20 mouse cellular contexts compared by ENCODE assay signal in genomic region chr8:120823331-120823730, GRCm38 (mm10).
A peak's percentile ranks its signal among the peaks of the same experiment; 100 is the strongest.
DNase-seq lines count a peak whose midpoint lies in the region; ATAC-seq lines count a peak whose summit lies in the region.
"Had no signal": no experiment of that assay in that cellular context is flagged by ENCODE, and none has a peak within 500 bp of the region (broad histone marks: within the 10 kb centered on the region; RNA-seq: fewer than 3 reads in every experiment).

No protein-coding gene starts in this region.

- H3K27ac ChIP-seq in heart, embryonic 12.5 days (ENCODE audit: poor library complexity, severe bottlenecking) = no peak overlapping the region
- H3K27ac ChIP-seq in lung, embryonic 15.5 days = peak overlapping the region; percentile 10; the same call in 1 of the 2 replicates
- no peak overlapping the region for H3K27ac ChIP-seq in embryonic facial prominence, embryonic 13.5 days
- H3K27ac ChIP-seq: embryonic facial prominence, embryonic 15.5 days; heart, embryonic 13.5 days; hindbrain, embryonic 12.5 days; hindbrain, embryonic 15.5 days had no signal

- no peak for DNase-seq in heart, postnatal 10 days
- DNase-seq in lung, postnatal 4 days = no peak
- DNase-seq in ES-CJ7 (ENCODE audit: low read depth, low spot score) = peak; percentile 82
- no peak for DNase-seq in frontal cortex, adult 2 months (ENCODE audit: extremely low spot score in 1 of 2, low spot score in 1 of 2)
- DNase-seq: adrenal gland, postnatal 10 days; adrenal gland, postnatal 36 days; cerebellum, adult 18-20 months; cerebellum, adult 9-10 months; cerebellum, postnatal 14 days; forebrain, postnatal 0 days; gastrocnemius, postnatal 25 days; heart, adult 18-20 months had no signal

- no peak overlapping the region for H3K4me3 ChIP-seq in heart, embryonic 12.5 days
- no peak overlapping the region for H3K4me3 ChIP-seq in lung, embryonic 15.5 days
- no peak overlapping the region for H3K4me3 ChIP-seq in embryonic facial prominence, embryonic 13.5 days
- H3K4me3 ChIP-seq: embryonic facial prominence, embryonic 15.5 days; heart, embryonic 13.5 days; hindbrain, embryonic 12.5 days; hindbrain, embryonic 15.5 days had no signal

- ATAC-seq in heart, embryonic 12.5 days (ENCODE audit: insufficient number of reproducible peaks, low FRiP score) = 0 out of 2 replicates have a peak, but pooled peaks have one; percentile 12
- 0 out of 2 replicates have a peak, but pooled peaks have one; percentile 24 for ATAC-seq in lung, embryonic 15.5 days (ENCODE audit: borderline replicate concordance, extremely low read depth, low FRiP score, low TSS enrichment)
- ATAC-seq in embryonic facial prominence, embryonic 13.5 days (ENCODE audit: insufficient number of reproducible peaks, insufficient read depth, low FRiP score, low TSS enrichment, low read depth) = peak; percentile 18; the same call in 1 of the 2 replicates
- ATAC-seq: forebrain, embryonic 14.5 days; forebrain, postnatal 0 days had no signal

- H3K9ac ChIP-seq in heart, embryonic 12.5 days = no peak overlapping the region
- H3K9ac ChIP-seq in lung, embryonic 15.5 days = no peak overlapping the region
- no peak overlapping the region for H3K9ac ChIP-seq in embryonic facial prominence, embryonic 13.5 days
- H3K9ac ChIP-seq: embryonic facial prominence, embryonic 15.5 days; forebrain, postnatal 0 days; heart, embryonic 13.5 days; hindbrain, embryonic 12.5 days; hindbrain, embryonic 15.5 days had no signal

- H3K9me3 ChIP-seq in heart, embryonic 12.5 days (replicated peaks) = peaks cover 9% of the 10 kb centered on the region
- H3K9me3 ChIP-seq in lung, embryonic 15.5 days = no peaks in the 10 kb centered on the region
- peaks cover 6% of the 10 kb centered on the region; the same call in 1 of the 2 replicates for H3K9me3 ChIP-seq in embryonic facial prominence, embryonic 13.5 days
- H3K9me3 ChIP-seq: embryonic facial prominence, embryonic 15.5 days; hindbrain, embryonic 12.5 days; hindbrain, embryonic 15.5 days had no signal

- H3K27me3 ChIP-seq in heart, embryonic 12.5 days (replicated peaks) = peaks cover 65% of the 10 kb centered on the region
- no peaks in the 10 kb centered on the region for H3K27me3 ChIP-seq in lung, embryonic 15.5 days
- H3K27me3 ChIP-seq in embryonic facial prominence, embryonic 13.5 days = peaks cover 47% of the 10 kb centered on the region

- WGBS in heart, embryonic 12.5 days = 43% methylated on average over 6 of the region's 6 CpGs
- 61% methylated on average over 6 of the region's 6 CpGs for WGBS in lung, embryonic 15.5 days
- WGBS in embryonic facial prominence, embryonic 13.5 days = 49% methylated on average over 6 of the region's 6 CpGs

- intact Hi-C loops in heart, postnatal 10 days (cut with DNase I) = no loop called here

- peaks cover 6% of the 10 kb centered on the region for H3K4me1 ChIP-seq in heart, embryonic 12.5 days (replicated peaks)
- peaks cover 26% of the 10 kb centered on the region for H3K4me1 ChIP-seq in lung, embryonic 15.5 days
- no peaks in the 10 kb centered on the region for H3K4me1 ChIP-seq in embryonic facial prominence, embryonic 13.5 days
- H3K4me1 ChIP-seq: embryonic facial prominence, embryonic 15.5 days; hindbrain, embryonic 12.5 days; hindbrain, embryonic 15.5 days had no signal

- H3K36me3 ChIP-seq in heart, embryonic 12.5 days = no peaks in the 10 kb centered on the region
- no peaks in the 10 kb centered on the region for H3K36me3 ChIP-seq in lung, embryonic 15.5 days
- H3K36me3 ChIP-seq in embryonic facial prominence, embryonic 13.5 days = no peaks in the 10 kb centered on the region
- H3K36me3 ChIP-seq: embryonic facial prominence, embryonic 15.5 days; heart, embryonic 13.5 days; hindbrain, embryonic 12.5 days; hindbrain, embryonic 15.5 days had no signal

- H3K4me2 ChIP-seq in heart, embryonic 12.5 days = no peak overlapping the region
- H3K4me2 ChIP-seq in lung, embryonic 15.5 days = no peak overlapping the region
- no peak overlapping the region for H3K4me2 ChIP-seq in embryonic facial prominence, embryonic 13.5 days
- H3K4me2 ChIP-seq: embryonic facial prominence, embryonic 15.5 days; heart, embryonic 13.5 days; hindbrain, embryonic 12.5 days; hindbrain, embryonic 15.5 days had no signal
